Mouse (Mus musculus) brain, adult 2 months (tissue): ENCODE measurements around the gene 0610010F05Rik.

Source experiments
- DNase-seq: peaks from one replicate; pipeline ENCODE4 v3.0.0; 2011; ENCODE audit warnings: low read depth, low spot score

0610010F05Rik gene

GRCm38 (mm10) chr11:23570130-23570529 lies 63.3 kb downstream of the 0610010F05Rik start:
- peak; percentile 73 for DNase-seq

GRCm38 (mm10) chr11:23565761-23566160 lies 67.7 kb downstream of the 0610010F05Rik start:
- DNase-seq, result peak; percentile 85

- DNase-seq, result peak; percentile 20
Measured at GRCm38 (mm10) chr11:23557039-23557630, 76.3 kb downstream of the 0610010F05Rik start.

GRCm38 (mm10) chr11:23537446-23537845 lies 96.0 kb downstream of the 0610010F05Rik start:
- no peak for DNase-seq

- peak; percentile 33 for DNase-seq
Measured at GRCm38 (mm10) chr11:23520473-23521205, 112.8 kb downstream of the 0610010F05Rik start, which contains the start of gene 1700093K21Rik. Gene 1700093K21Rik, minus strand, starts transcription at chr11:23521155.

- no peak for DNase-seq
Measured at GRCm38 (mm10) chr11:23518981-23519380, 114.5 kb downstream of the 0610010F05Rik start.

- DNase-seq, result no peak
Measured at GRCm38 (mm10) chr11:23515315-23515714, 118.1 kb downstream of the 0610010F05Rik start.
